19 mouse cellular contexts compared by ENCODE assay signal in genomic region chr16:5627910-5628309, GRCm38 (mm10).
"Had no signal": no experiment of that assay in that cellular context is flagged by ENCODE, and none has a peak within 500 bp of the region (broad histone marks: within the 10 kb centered on the region; RNA-seq: fewer than 3 reads in every experiment).

No protein-coding gene starts in this region.

- H3K27me3 ChIP-seq: midbrain, embryonic 12.5 days; neural tube, embryonic 13.5 days; neural tube, embryonic 15.5 days had no signal

- H3K36me3 ChIP-seq: midbrain, embryonic 10.5 days; midbrain, embryonic 12.5 days; neural tube, embryonic 13.5 days; neural tube, embryonic 15.5 days had no signal

- H3K4me3 ChIP-seq: midbrain, embryonic 10.5 days; midbrain, embryonic 12.5 days; myocyte; neural tube, embryonic 13.5 days; neural tube, embryonic 15.5 days had no signal

- H3K9ac ChIP-seq: lung, embryonic 14.5 days; midbrain, embryonic 12.5 days; neural tube, embryonic 13.5 days; neural tube, embryonic 15.5 days had no signal

- H3K27ac ChIP-seq: midbrain, embryonic 10.5 days; midbrain, embryonic 12.5 days; neural tube, embryonic 13.5 days; neural tube, embryonic 15.5 days had no signal

- ATAC-seq: midbrain, embryonic 16.5 days had no signal

- H3K4me1 ChIP-seq: midbrain, embryonic 10.5 days had no signal

- H3K9me3 ChIP-seq: midbrain, embryonic 10.5 days; midbrain, embryonic 12.5 days; neural tube, embryonic 13.5 days; neural tube, embryonic 15.5 days had no signal

- DNase-seq: lung, adult 18-20 months; lung, embryonic 14.5 days; lung, postnatal 10 days; lung, postnatal 4 days; midbrain, embryonic 14.5 days; retina, postnatal 1 day; right cerebral cortex, adult 18-20 months; right cerebral cortex, postnatal 25 days; right cerebral cortex, postnatal 4 days; spleen, adult 18-20 months; thymus, adult 18-20 months; thymus, postnatal 14 days; thymus, postnatal 36 days had no signal

- H3K4me2 ChIP-seq: lung, embryonic 14.5 days; midbrain, embryonic 12.5 days; neural tube, embryonic 13.5 days; neural tube, embryonic 15.5 days had no signal
